Mouse (Mus musculus) retina, adult 2 months (tissue): Measurements from ENCODE around the gene 1700014D04Rik.
"Not testable (repeated sequence)": the region's sequence is repeated elsewhere in the genome, so short reads cannot be mapped to it uniquely, and the experiment has no call there.

ENCODE experiments used
- DNase-seq: peaks from one replicate; pipeline ENCODE4 v3.0.0-alpha.2; 2012; ENCODE audit warnings: low read depth, low spot score

The 1700014D04Rik gene

DNA sequence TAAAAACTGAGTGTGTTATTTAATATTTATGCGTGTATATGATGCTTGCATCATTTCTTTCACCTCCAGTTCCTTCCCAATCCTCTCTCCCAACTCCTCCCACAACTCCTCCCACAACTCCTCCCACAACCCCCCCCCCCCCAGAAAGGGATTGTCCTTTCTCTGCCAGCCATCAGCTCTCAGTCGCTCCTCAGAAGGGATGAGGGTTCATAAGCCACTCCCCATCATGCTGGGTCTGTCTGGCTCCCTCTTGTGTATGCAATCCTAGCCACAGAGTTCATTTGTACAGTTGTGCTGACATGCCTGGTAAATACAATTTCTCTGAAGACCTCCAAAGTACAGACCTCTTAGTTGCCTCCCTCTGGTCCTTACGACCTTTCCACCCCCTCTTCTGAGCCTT is 11.4 kb downstream of the 1700014D04Rik start:
- peak; percentile 20 for DNase-seq

DNA sequence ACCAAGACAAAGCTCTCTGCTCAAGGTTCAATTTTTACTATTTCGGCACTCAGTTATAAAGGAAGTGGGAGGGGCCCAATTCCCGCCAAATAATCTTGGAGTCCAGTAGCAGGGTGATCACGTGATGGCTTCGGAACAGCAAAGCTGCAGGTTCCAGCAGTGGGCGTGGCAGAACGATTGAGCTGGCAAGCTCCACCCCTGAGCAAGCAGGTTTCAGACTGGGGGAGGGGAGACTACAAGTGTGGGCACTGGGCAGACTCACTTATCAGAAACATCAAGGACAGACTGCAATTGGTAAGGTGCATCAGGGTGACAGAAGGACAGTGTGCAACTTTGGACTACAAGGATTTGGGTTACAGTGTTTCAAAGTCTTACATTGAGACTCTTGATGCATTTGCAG is 12.2 kb downstream of the 1700014D04Rik start:
- not testable (repeated sequence) for DNase-seq

- no peak for DNase-seq
These were observed 12.6 kb downstream of the 1700014D04Rik start for GRCm38 (mm10) chr13:59733936-59734335.

GRCm38 (mm10) chr13:59731652-59732051 is 14.9 kb downstream of the 1700014D04Rik start, which contains the start of gene Spata31d1d:
TSS of gene Spata31d1d (minus strand) at chr13:59731752.
- no peak for DNase-seq

DNA sequence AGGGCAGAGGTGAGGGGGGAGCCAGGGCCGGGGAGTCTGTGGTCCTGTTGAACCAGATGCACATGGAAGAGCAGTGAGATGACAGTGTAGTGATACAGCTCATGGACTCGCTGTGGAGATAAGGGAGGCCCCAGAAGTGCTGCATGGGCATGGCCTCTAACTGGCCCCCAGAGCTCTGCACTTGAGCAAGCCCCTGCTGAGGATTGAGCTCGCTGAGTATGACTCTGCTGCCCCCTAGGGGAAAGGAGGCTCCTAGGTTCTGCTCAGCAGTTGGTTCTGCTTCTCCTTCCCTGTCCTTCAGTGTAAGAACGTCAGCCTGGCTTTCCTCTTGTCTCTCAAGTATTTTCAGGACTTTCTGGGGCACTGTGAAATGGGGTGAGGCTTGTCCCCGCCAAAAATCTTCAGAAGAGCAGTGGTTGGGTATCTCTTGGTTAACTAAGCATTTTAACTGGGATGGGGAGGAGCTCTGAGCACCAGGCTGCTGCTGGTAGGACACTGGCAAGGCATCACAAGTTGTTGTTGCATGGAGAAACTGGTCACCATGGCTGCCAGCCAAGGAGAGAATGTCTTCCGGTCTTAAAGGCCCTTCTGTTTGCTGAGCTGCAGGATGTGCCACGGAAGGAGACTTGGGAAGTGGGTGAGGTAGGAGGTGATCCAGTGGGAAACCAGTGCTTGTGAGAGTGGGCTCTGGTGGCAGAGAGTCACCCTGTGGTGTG is 18.0 kb downstream of the 1700014D04Rik start:
- DNase-seq = peak; percentile 42

DNA sequence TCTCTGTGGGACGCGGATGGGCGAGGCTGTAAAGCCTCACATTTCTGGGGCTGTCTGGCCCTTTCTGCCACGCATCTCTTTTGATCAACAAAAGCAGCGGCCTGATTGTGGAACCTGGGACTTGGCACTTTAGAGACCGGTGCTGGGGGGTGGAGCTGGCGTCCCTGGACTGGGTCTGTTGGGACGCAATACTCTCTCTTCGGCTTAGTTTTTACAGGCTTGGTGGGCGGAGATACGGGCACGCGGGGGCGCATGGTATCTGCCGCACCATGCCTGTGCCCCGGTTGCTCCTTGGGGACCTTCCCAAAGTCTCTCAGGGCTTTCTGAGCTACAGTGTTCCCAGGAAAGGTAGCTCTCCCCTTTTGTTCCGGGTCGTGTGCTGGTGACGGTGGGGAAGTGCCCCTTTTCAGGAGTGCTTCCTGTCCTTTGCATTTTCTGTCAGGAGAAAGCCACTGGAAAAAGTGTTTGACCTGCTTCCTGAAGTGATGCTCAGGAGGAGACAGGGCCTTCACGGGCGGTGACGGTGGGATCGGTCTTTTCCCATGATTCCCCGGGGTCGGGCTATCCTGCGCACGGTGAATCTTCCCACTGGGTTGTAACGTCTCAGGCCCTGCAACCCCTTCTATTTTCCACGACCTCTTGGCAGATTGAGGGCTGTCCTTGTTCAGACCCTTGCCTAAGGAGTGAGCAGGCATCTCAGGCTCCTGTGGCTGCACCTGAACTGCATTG is 20.2 kb downstream of the 1700014D04Rik start:
- no peak for DNase-seq

GRCm38 (mm10) chr13:59722089-59722488 is 24.5 kb downstream of the 1700014D04Rik start:
- not testable (repeated sequence) for DNase-seq

DNA sequence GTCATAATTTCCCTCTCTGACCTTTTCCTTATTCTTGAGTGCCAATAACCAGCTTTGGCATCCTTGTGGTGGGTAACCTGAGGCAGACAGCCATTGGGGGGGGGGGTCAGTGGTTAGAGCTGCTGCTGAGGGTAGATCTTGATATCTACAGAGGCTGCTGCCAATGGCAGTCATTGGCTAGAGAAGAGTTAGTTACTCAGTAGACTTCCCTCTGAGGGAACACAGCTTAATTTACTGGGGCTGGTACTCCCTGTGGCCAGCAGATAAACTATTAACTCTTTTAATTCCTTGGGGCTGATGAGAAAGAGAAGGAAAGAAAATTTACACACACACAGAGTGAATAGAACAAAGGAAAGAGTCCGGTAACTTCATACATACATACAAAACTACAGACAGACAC is 27.1 kb downstream of the 1700014D04Rik start:
- DNase-seq = no peak

DNA sequence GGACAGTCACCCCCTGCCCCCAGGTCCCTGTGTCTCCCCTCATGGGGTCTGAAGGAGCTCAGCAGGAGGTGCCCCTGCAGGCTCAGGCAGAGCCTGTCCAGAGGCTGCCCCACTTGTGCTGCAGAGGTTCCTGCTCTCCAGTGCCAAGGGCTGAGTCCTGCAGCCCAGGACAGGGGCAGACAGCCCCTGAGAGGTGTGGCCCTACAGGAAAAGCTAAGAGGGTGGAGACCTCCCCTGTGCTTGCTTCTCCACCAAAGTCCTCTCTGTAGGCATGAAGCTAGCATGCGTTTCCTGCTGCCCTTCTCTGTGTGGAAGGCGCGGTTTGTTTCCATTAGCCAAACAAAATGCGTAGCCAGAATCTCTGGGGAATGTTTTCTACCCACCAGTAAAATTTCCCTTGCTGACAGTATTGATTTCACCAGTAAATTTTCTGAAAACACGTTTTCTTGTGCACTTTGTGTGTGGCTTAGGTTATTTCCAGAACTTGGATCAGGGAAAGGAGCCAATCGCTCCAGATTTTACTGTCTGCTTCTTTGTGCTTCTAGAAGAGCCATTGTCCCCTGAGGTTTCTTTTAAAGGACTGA is 27.6 kb downstream of the 1700014D04Rik start:
- DNase-seq = not testable (repeated sequence)

- DNase-seq = no peak
These were observed 32.8 kb downstream of the 1700014D04Rik start for GRCm38 (mm10) chr13:59713710-59714109.

GRCm38 (mm10) chr13:59711984-59712383 is 34.6 kb downstream of the 1700014D04Rik start, which contains the start of gene Spata31d1b:
TSS of gene Spata31d1b (plus strand) at chr13:59712284.
- not testable (repeated sequence) for DNase-seq

GRCm38 (mm10) chr13:59710230-59710629 is 36.3 kb downstream of the 1700014D04Rik start, which contains the start of gene Spata31d1a:
TSS of gene Spata31d1a (minus strand) at chr13:59710330.
- DNase-seq = no peak

GRCm38 (mm10) chr13:59704562-59704961 is 42.0 kb downstream of the 1700014D04Rik start:
- no peak for DNase-seq

DNA sequence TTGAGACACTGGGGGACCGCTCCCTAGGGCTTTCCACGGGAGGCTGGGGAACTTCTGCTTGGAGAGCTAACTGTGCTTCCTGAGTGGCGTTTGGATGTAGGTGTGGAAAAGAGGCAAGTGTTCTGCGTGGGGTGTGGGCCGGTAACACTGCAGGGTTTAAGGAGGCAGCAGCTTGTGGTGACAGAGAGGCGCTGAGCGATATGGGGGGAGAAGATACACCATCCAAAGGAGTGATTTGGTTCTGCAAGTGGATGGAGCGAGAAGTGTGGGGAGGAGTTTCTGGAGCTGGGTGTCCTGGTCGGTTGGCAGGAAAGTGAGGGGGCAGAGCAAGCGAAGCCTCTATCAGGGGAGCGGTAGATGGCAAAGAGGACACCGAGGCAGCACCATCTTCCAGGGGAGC is 43.0 kb downstream of the 1700014D04Rik start:
- DNase-seq = no peak

- not testable (repeated sequence) for DNase-seq
These were observed 46.4 kb downstream of the 1700014D04Rik start for GRCm38 (mm10) chr13:59700137-59700536.

DNA sequence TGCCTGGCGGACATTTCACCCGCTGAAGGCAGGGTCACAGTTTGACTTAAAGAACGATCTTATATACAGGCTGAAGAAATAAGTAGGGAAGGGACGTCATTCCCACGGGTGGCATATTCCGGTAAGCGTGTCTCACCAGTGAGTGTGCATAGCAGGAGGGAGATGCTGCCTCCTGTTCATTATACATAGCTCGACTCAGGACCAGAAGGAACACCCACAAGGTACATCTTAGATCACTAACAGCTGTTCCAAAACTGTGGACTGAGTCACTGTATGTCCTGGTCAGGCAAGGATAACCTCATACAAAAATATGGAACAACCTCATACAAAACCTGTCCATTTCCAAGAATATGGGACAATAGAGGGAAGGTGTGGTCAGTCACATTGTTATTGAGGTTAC is 47.4 kb downstream of the 1700014D04Rik start:
- no peak for DNase-seq

- no peak for DNase-seq
These were observed 50.8 kb downstream of the 1700014D04Rik start for GRCm38 (mm10) chr13:59695781-59696180.

DNA sequence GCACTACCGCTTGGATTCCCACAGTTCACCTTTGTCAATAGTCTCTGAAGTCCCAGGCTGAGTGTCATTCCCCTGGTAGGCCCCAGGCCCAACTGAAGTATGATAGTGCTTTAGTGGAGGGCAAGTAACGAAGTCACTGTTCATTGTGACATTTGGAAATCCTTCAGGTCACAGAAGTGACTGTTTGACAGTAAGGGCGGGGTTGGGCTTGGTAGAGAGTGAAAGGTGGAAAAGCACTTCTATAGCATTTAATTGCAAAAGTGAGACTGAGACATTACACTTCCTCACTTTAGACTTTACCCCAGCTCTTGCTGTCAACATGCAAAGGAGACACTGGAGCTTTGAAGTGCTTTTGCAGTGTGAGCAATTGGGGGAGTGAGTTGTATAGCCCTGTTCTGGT is 52.5 kb downstream of the 1700014D04Rik start, which contains the start of gene 4921517D22Rik:
Gene 4921517D22Rik (minus strand): TSS at position 101 of the 400 bp plus-strand sequence.
- DNase-seq = no peak

GRCm38 (mm10) chr13:59691478-59691877 is 55.1 kb downstream of the 1700014D04Rik start:
- no peak for DNase-seq
